Comparison of ENCODE assay signal across 8 mouse cellular contexts in the genomic region with DNA sequence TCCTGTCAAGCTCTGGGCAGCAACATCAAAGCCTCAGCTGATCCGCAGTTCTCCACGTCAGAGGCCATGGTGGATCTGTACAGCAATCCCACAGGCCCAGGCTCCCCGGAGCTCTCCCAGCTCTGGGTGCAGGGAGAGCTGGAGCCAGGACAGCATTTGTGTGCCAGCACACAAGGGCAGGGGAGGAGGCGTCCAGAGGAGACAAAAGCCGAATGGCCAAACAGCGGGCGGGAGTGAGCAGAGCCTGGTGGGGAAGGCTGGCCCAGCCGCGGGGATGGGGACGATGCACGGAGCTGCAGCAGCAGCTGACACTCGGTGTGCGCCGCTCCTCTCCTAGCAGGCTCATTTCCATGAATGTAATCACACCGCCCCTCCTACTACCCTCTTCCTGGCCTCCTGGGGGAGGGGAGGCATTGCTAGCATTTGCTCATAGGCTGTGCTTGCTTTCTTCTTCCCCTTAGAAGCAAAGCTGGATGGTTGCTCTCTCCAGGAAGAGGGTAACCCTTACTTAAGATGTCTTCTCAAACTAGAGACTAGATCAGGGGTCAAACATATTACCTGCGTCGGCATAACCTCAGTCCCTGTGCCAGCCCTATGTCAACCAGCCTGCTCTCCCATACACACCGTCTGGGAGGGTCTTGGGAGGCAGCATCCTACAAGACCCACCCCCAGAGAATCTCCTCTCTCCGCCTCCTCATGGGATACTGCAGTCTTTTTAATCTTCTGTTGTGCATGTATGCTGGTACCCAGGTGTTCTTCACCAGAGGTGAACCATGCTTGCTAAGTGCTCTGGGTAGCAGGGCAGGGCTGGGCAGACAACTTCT. TPM values are rescaled to one million over a fixed set of nuclear protein-coding genes. Genes with fewer than 3 reads are reported as not detected.
DNase-seq lines count a peak whose midpoint lies in the region; ATAC-seq lines count a peak whose summit lies in the region.

No protein-coding gene starts in this region.

- 5% methylated on average over 19 of the region's 19 CpGs for WGBS in hindbrain, embryonic 11.5 days
- WGBS in lung, embryonic 15.5 days: 7% methylated on average over 19 of the region's 19 CpGs

- peaks cover 33% of the 10 kb centered on the region for H3K4me1 ChIP-seq in hindbrain, embryonic 11.5 days (replicated peaks; ENCODE audit: control insufficient read depth, insufficient read depth, low read length)
- peaks cover 68% of the 10 kb centered on the region for H3K4me1 ChIP-seq in lung, embryonic 15.5 days

- peak overlapping the region; percentile 93 for H3K27ac ChIP-seq in hindbrain, embryonic 11.5 days (ENCODE audit: low read depth, low read length)
- H3K27ac ChIP-seq in lung, embryonic 15.5 days: peak overlapping the region; percentile 80

- peak overlapping the region; percentile 76 for H3K4me2 ChIP-seq in hindbrain, embryonic 11.5 days (replicated peaks; ENCODE audit: low read depth, low read length)
- H3K4me2 ChIP-seq in lung, embryonic 15.5 days: peak overlapping the region; percentile 57

- H3K36me3 ChIP-seq in hindbrain, embryonic 11.5 days (ENCODE audit: control insufficient read depth, insufficient read depth, low read length): no peaks in the 10 kb centered on the region
- no peaks in the 10 kb centered on the region for H3K36me3 ChIP-seq in lung, embryonic 15.5 days

- peak overlapping the region; percentile 54 for H3K4me3 ChIP-seq in hindbrain, embryonic 11.5 days (ENCODE audit: low read depth, low read length)
- H3K4me3 ChIP-seq in lung, embryonic 15.5 days: peak overlapping the region; percentile 31

- ATAC-seq in hindbrain, embryonic 11.5 days (ENCODE audit: low FRiP score): peak; percentile 92
- peak; percentile 80 for ATAC-seq in lung, embryonic 15.5 days (ENCODE audit: borderline replicate concordance, extremely low read depth, low FRiP score, low TSS enrichment)

- peak; percentile 80 for DNase-seq in R1 (ENCODE audit: low read depth, low spot score)
- DNase-seq in cerebellum, postnatal 10 days: peak; percentile 80 to 85
- peak; percentile 68 to 69 for DNase-seq in frontal cortex, postnatal 25 days (ENCODE audit: low spot score in 2 of 2)
- peak; percentile 83 for DNase-seq in hindbrain, embryonic 11.5 days (ENCODE audit: low spot score)
- DNase-seq in layer of hippocampus, postnatal 10 days (ENCODE audit: low spot score in 2 of 2): peak; percentile 74 to 80
- peak; percentile 48 for DNase-seq in ovary, postnatal 14 days (ENCODE audit: low spot score)
- DNase-seq in c-Kit-positive CD71-positive TER-119-positive erythroid progenitor cells, embryonic 14.5 days (ENCODE audit: low spot score): no peak

- H3K9me3 ChIP-seq in hindbrain, embryonic 11.5 days (ENCODE audit: control insufficient read depth, low read length): no peaks in the 10 kb centered on the region
- no peaks in the 10 kb centered on the region for H3K9me3 ChIP-seq in lung, embryonic 15.5 days

- no peaks in the 10 kb centered on the region for H3K27me3 ChIP-seq in hindbrain, embryonic 11.5 days (ENCODE audit: control insufficient read depth, insufficient read depth, low read length)
- no peaks in the 10 kb centered on the region for H3K27me3 ChIP-seq in lung, embryonic 15.5 days

- peak overlapping the region; percentile 70 for H3K9ac ChIP-seq in hindbrain, embryonic 11.5 days (ENCODE audit: low read depth, low read length)
- H3K9ac ChIP-seq in lung, embryonic 15.5 days: peak overlapping the region; percentile 27

RNA-seq across cellular contexts. Expression of a gene that starts 45.8 kb away (rescaled TPM):
- 16.5 and 16.7 TPM in 2 replicates for polyA plus RNA-seq in hindbrain, embryonic 11.5 days (2014; fragmentation: Nextera tagmentation; extraction: Ambion mirVana)
- 10 to 100 TPM; 59.3 to 63.5 TPM for total RNA-seq in layer of hippocampus, postnatal 10 days (2021)
- 16.6 and 17.7 TPM in 2 replicates for polyA plus RNA-seq in lung, embryonic 15.5 days (2015; fragmentation: Nextera tagmentation; extraction: Ambion mirVana)
